Mouse (Mus musculus): Measurements from ENCODE around the gene Gm21992. TPM values are rescaled to one million over a fixed set of nuclear protein-coding genes. Genes with fewer than 3 reads are reported as not detected.
"Not testable (repeated sequence)": the region's sequence is repeated elsewhere in the genome, so short reads cannot be mapped to it uniquely, and the experiment has no call there.

Gene Gm21992
- polyA plus RNA-seq, 1 experiment from 2014 or later: 27.6 TPM

- H3K4me2 ChIP-seq (ENCODE audit: low read depth, severe bottlenecking): no peak overlapping the region
- WGBS: 93% methylated on average over 2 of the region's 2 CpGs
- no peak for DNase-seq (ENCODE audit: low spot score)
- no peak for ATAC-seq (ENCODE audit: insufficient number of reproducible peaks, low FRiP score, low TSS enrichment, low read depth)
- H3K27me3 ChIP-seq (ENCODE audit: control insufficient read depth, insufficient read depth, low read length): no peaks in the 10 kb centered on the region
- H3K36me3 ChIP-seq (ENCODE audit: control insufficient read depth, insufficient read depth, low read length): peaks cover 39% of the 10 kb centered on the region
- H3K9ac ChIP-seq (ENCODE audit: low read length): no peak overlapping the region
- H3K27ac ChIP-seq (replicated peaks; ENCODE audit: low read depth, low read length): no peak overlapping the region
- no peaks in the 10 kb centered on the region for H3K9me3 ChIP-seq (ENCODE audit: control insufficient read depth, low read length)
- H3K4me1 ChIP-seq (ENCODE audit: control insufficient read depth, insufficient read depth, low read length): no peaks in the 10 kb centered on the region; the same call in 1 of the 2 replicates
- H3K4me3 ChIP-seq (ENCODE audit: low read depth, low read length): no peak overlapping the region
These were observed 25.1 kb downstream of the Gm21992 start for GRCm38 (mm10) chr19:4786313-4786712.

GRCm38 (mm10) chr19:4785206-4785605 is 26.2 kb downstream of the Gm21992 start:
- H3K4me3 ChIP-seq (ENCODE audit: low read depth, low read length): no peak overlapping the region
- no peak for ATAC-seq (ENCODE audit: insufficient number of reproducible peaks, low FRiP score, low TSS enrichment, low read depth)

GRCm38 (mm10) chr19:4782891-4783290 is 28.5 kb downstream of the Gm21992 start:
- no peak overlapping the region for H3K9ac ChIP-seq (ENCODE audit: low read length)
- no peaks in the 10 kb centered on the region for H3K4me1 ChIP-seq (ENCODE audit: control insufficient read depth, insufficient read depth, low read length)
- no peaks in the 10 kb centered on the region for H3K27me3 ChIP-seq (ENCODE audit: control insufficient read depth, insufficient read depth, low read length)
- peaks cover 38% of the 10 kb centered on the region for H3K36me3 ChIP-seq (ENCODE audit: control insufficient read depth, insufficient read depth, low read length)
- H3K4me2 ChIP-seq (ENCODE audit: low read depth, severe bottlenecking): no peak overlapping the region
- WGBS: 94% methylated on average over 2 of the region's 2 CpGs
- H3K4me3 ChIP-seq (ENCODE audit: low read depth, low read length): no peak overlapping the region
- DNase-seq (ENCODE audit: low spot score) (no peak), ATAC-seq (ENCODE audit: insufficient number of reproducible peaks, low FRiP score, low TSS enrichment, low read depth) (no peak)
- H3K9me3 ChIP-seq (ENCODE audit: control insufficient read depth, low read length): no peaks in the 10 kb centered on the region
- no peak overlapping the region for H3K27ac ChIP-seq (replicated peaks; ENCODE audit: low read depth, low read length)

More at GRCm38 (mm10) chr19:4785206-4785605, 26.2 kb downstream of the Gm21992 start:
- Histone ChIP-seq H3K4me2 (ENCODE audit: low read depth, severe bottlenecking) (no peak overlapping the region), H3K36me3 (ENCODE audit: control insufficient read depth, insufficient read depth, low read length) (peaks cover 39% of the 10 kb centered on the region), H3K4me1 (ENCODE audit: control insufficient read depth, insufficient read depth, low read length) (no peaks in the 10 kb centered on the region), H3K9ac (ENCODE audit: low read length) (no peak overlapping the region), H3K27ac (replicated peaks; ENCODE audit: low read depth, low read length) (no peak overlapping the region), H3K9me3 (ENCODE audit: control insufficient read depth, low read length) (no peaks in the 10 kb centered on the region), H3K27me3 (ENCODE audit: control insufficient read depth, insufficient read depth, low read length) (no peaks in the 10 kb centered on the region)
- 93% methylated on average over 7 of the region's 7 CpGs for WGBS
- no peak for DNase-seq (ENCODE audit: low spot score)

GRCm38 (mm10) chr19:4772785-4773184 is 38.6 kb downstream of the Gm21992 start:
- no peak overlapping the region for H3K27ac ChIP-seq (replicated peaks; ENCODE audit: low read depth, low read length)
- DNase-seq (ENCODE audit: low spot score) (no peak), ATAC-seq (ENCODE audit: insufficient number of reproducible peaks, low FRiP score, low TSS enrichment, low read depth) (no peak)
- no peak overlapping the region for H3K9ac ChIP-seq (ENCODE audit: low read length)
- WGBS: 94% methylated on average over 3 of the region's 3 CpGs
- H3K4me2 ChIP-seq (ENCODE audit: low read depth, severe bottlenecking): no peak overlapping the region
- H3K9me3 ChIP-seq (ENCODE audit: control insufficient read depth, low read length): no peaks in the 10 kb centered on the region
- no peaks in the 10 kb centered on the region for H3K4me1 ChIP-seq (ENCODE audit: control insufficient read depth, insufficient read depth, low read length)
- no peak overlapping the region for H3K4me3 ChIP-seq (ENCODE audit: low read depth, low read length)
- no peaks in the 10 kb centered on the region for H3K27me3 ChIP-seq (ENCODE audit: control insufficient read depth, insufficient read depth, low read length)
- H3K36me3 ChIP-seq (ENCODE audit: control insufficient read depth, insufficient read depth, low read length): peaks cover 4% of the 10 kb centered on the region; the same call in 1 of the 2 replicates

- no peaks in the 10 kb centered on the region for H3K9me3 ChIP-seq (ENCODE audit: control insufficient read depth, low read length)
- ATAC-seq (ENCODE audit: insufficient number of reproducible peaks, low FRiP score, low TSS enrichment, low read depth) (no peak), DNase-seq (ENCODE audit: low spot score) (no peak)
- no peak overlapping the region for H3K27ac ChIP-seq (replicated peaks; ENCODE audit: low read depth, low read length)
- no peaks in the 10 kb centered on the region for H3K4me1 ChIP-seq (ENCODE audit: control insufficient read depth, insufficient read depth, low read length)
- no peaks in the 10 kb centered on the region for H3K27me3 ChIP-seq (ENCODE audit: control insufficient read depth, insufficient read depth, low read length)
- WGBS: 93% methylated on average over 12 of the region's 12 CpGs
- no peak overlapping the region for H3K9ac ChIP-seq (ENCODE audit: low read length)
- H3K4me2 ChIP-seq (ENCODE audit: low read depth, severe bottlenecking): no peak overlapping the region
- H3K4me3 ChIP-seq (ENCODE audit: low read depth, low read length): no peak overlapping the region
- peaks cover 24% of the 10 kb centered on the region for H3K36me3 ChIP-seq (ENCODE audit: control insufficient read depth, insufficient read depth, low read length)
These were observed 43.8 kb downstream of the Gm21992 start for GRCm38 (mm10) chr19:4767507-4768148.

- no peaks in the 10 kb centered on the region for H3K9me3 ChIP-seq (ENCODE audit: control insufficient read depth, low read length)
- no peaks in the 10 kb centered on the region for H3K27me3 ChIP-seq (ENCODE audit: control insufficient read depth, insufficient read depth, low read length)
- DNase-seq (ENCODE audit: low spot score): no peak
- no peak overlapping the region for H3K4me3 ChIP-seq (ENCODE audit: low read depth, low read length)
- peaks cover 5% of the 10 kb centered on the region for H3K4me1 ChIP-seq (ENCODE audit: control insufficient read depth, insufficient read depth, low read length)
- no peak overlapping the region for H3K4me2 ChIP-seq (ENCODE audit: low read depth, severe bottlenecking)
- 78% methylated on average over 1 of the region's 1 CpGs for WGBS
- H3K27ac ChIP-seq (replicated peaks; ENCODE audit: low read depth, low read length): no peak overlapping the region
- H3K36me3 ChIP-seq (ENCODE audit: control insufficient read depth, insufficient read depth, low read length): peaks cover 28% of the 10 kb centered on the region
- ATAC-seq (ENCODE audit: insufficient number of reproducible peaks, low FRiP score, low TSS enrichment, low read depth): no peak
- no peak overlapping the region for H3K9ac ChIP-seq (ENCODE audit: low read length)
These were observed 48.5 kb downstream of the Gm21992 start for GRCm38 (mm10) chr19:4762876-4763275.

GRCm38 (mm10) chr19:4760544-4760943 is 50.9 kb downstream of the Gm21992 start:
- H3K4me3 ChIP-seq (ENCODE audit: low read depth, low read length): not testable (repeated sequence)
- H3K36me3 ChIP-seq (ENCODE audit: control insufficient read depth, insufficient read depth, low read length): peaks cover 21% of the 10 kb centered on the region
- WGBS: 88% methylated on average over 8 of the region's 8 CpGs

GRCm38 (mm10) chr19:4756921-4757320 is 54.5 kb downstream of the Gm21992 start:
- no peaks in the 10 kb centered on the region for H3K27me3 ChIP-seq (ENCODE audit: control insufficient read depth, insufficient read depth, low read length)
- DNase-seq (ENCODE audit: low spot score): no peak
- peaks cover 4% of the 10 kb centered on the region; the same call in 1 of the 2 replicates for H3K36me3 ChIP-seq (ENCODE audit: control insufficient read depth, insufficient read depth, low read length)
- peak overlapping the region; percentile 50 for H3K4me3 ChIP-seq (ENCODE audit: low read depth, low read length)
- H3K27ac ChIP-seq (replicated peaks; ENCODE audit: low read depth, low read length): peak overlapping the region; percentile 73
- H3K4me2 ChIP-seq (ENCODE audit: low read depth, severe bottlenecking): peak overlapping the region; percentile 80
- peak overlapping the region; percentile 77 for H3K9ac ChIP-seq (ENCODE audit: low read length)
- no peaks in the 10 kb centered on the region for H3K9me3 ChIP-seq (ENCODE audit: control insufficient read depth, low read length)
- peak; percentile 7; the same call in 1 of the 2 replicates for ATAC-seq (ENCODE audit: insufficient number of reproducible peaks, low FRiP score, low TSS enrichment, low read depth)
- H3K4me1 ChIP-seq (ENCODE audit: control insufficient read depth, insufficient read depth, low read length): peaks cover 10% of the 10 kb centered on the region
- WGBS: 8% methylated on average over 9 of the region's 9 CpGs

More at GRCm38 (mm10) chr19:4760544-4760943, 50.9 kb downstream of the Gm21992 start:
- H3K27me3 ChIP-seq (ENCODE audit: control insufficient read depth, insufficient read depth, low read length); ATAC-seq (ENCODE audit: insufficient number of reproducible peaks, low FRiP score, low TSS enrichment, low read depth); H3K4me2 ChIP-seq (ENCODE audit: low read depth, severe bottlenecking); H3K27ac ChIP-seq (replicated peaks; ENCODE audit: low read depth, low read length); H3K4me1 ChIP-seq (ENCODE audit: control insufficient read depth, insufficient read depth, low read length); H3K9me3 ChIP-seq (ENCODE audit: control insufficient read depth, low read length); DNase-seq (ENCODE audit: low spot score); H3K9ac ChIP-seq (ENCODE audit: low read length): not testable (repeated sequence)

All from limb, embryonic 11.5 days (tissue).